Mouse (Mus musculus) megakaryocyte, embryonic 14.5 days (primary cell): ENCODE data around the gene Hoxa10.

ENCODE experiments used
- FLI1 ChIP-seq: IDR thresholded peaks from 2 replicates; pipeline ENCODE4 v1.6.1; 2012; ENCODE audit warnings: low read length, inconsistent platforms, mixed read lengths
- GATA1 ChIP-seq: IDR thresholded peaks from 3 replicates; pipeline ENCODE4 v1.6.1; 2012; ENCODE audit warnings: mixed read lengths, low read length, inconsistent platforms, borderline replicate concordance

GRCm38 (mm10) chr6:52213119-52213986, 27.3 kb downstream of the Hoxa10 start, which contains the start of the genes Hoxa3 and Gm28308:
- TF ChIP-seq FLI1 (no peak), GATA1 (no peak)
